Mouse (Mus musculus) retina, postnatal 1 day (tissue): ENCODE results near the gene E4f1.
A peak's percentile ranks its signal among the peaks of the same experiment; 100 is the strongest.

Source experiments
- DNase-seq: peaks from one replicate; pipeline ENCODE4 v3.0.0-alpha.2; 2012

Gene E4f1

DNA sequence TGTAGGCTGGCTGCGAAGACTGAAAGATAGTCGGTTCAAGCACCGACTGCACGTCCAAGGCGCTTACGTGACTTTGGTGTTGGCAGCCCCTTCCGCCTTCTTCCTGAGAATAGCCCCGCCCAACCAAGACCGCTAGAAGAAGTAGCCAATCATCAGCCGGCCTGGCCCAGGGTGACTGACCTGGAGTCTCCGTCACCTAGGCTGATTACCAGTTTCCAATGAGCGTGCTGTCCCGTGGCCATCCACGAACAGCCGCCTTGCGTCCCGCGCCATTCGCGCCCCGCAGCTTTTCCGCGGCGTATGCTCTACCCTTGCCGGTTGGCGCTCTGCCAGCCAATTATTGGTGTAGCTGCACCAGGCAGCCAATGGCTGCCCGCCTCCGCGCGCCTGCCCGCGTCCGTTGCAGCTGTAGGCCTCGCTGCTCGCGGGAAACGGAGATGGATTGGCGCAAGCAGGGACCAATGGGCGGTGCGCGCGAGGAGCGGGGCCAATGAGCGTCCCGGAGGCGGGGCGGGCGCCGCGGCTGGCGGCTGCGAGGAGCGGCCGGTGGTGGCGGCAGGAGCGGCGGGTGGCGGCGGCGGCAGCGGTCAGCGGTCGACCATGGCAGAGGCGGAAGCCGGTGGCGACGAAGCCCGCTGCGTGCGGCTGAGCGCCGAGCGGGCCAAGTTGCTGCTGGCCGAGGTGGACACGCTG, at the start of gene E4f1, which contains the start of gene Pgp:
TSS of gene E4f1 (minus strand) at position 404 of the 693 bp plus-strand sequence.
TSS of gene Pgp (plus strand) at position 483 of the 693 bp plus-strand sequence.
- peak; percentile 99 for DNase-seq

DNA sequence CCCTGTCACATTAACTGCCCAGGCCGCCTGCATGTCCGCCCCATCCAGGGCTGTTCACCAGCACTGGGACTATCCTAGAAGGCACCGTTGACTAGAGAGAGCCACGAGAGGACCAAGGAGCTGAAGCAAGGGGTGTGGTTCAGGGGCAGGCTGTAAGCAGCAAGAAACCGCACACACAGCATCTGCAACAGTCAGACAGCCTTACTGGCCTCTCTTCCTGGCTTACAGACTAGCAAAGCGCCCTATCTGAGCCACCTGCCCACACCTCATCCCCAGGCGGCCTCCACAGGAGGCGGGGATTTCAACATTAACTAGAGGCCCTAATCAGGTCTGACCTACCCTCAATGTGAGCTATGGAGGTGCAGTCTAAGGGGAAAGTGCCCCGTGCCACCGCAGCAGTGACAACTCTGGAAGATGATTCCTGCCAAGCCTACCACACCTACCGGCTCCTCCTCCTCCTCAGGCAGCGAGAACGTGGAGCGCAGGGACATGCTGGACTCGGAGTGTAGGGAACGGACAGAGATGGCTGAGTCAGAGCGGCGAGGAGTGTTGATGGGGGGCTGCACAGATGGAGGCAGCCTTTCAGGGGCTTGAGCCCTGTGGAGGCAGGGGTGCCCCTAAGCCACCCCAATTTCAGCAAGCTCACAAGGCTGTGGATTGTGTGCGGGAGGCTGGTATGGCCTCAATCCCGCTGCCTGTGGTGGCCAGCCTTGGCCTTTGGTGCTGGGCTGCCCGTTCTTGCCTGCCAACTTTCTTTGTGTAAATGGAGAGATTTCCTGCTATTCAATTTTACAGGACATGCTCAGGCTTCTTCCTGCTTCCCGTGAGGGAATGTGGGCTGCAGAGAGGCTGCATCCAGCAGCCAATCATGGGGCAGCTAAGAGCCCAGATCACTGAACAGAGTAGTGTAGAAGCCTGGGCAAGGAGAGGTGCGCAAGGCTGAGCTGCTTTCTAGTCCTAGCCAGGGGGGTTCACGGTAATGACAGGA, 44.5 kb upstream of the E4f1 start:
- DNase-seq = no peak

DNA sequence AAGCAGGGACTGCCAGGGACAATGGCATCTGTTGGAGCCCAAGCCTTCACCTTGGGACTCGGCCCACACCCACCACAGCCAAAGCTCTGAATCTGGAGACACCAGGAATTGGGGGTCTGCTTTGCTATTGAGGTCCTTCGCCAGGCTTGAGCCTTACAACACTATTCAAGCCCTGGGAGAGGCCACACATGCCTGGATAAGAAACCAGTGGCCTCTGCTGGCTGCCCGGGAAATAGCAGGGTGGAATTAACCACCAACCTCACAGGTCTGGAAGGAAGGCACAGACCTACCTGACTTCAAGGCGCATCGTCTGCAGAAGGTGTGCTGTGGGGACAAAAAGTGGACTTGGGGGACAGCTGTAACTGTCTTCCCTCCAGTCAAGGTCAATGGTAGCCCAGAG, 43.5 kb upstream of the E4f1 start:
- DNase-seq = peak; percentile 70

DNA sequence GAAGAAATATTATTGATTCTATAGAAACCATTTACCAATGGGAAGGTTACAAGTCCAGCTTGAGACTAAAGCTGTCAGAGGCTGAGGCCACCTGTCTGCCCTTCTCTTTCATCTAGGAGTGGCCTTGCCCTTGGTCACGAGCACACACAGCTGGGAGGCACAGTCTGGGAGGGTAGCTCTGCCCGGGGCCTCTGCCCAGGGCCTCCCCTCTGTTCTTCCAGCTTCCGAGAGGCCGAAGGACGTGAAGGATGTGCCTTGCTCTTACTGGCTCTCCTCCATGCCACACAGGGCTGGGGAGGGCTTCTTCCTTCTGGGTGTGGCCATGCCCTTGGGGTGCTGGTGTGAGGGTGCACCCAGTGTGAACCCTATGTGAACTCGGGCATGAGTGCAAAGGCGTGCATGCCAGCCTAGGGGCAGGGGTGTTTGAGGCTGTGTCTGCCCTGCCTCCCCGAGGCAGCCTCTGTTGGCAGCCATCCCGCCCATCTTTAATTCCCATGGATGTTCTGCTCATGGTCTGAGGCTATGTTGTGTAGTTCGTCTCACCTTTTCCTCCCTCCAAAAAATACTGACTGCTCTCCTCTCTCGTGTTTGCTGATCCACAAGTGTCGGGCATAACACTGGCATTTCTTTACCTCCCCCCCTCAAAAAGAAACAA, 37.8 kb upstream of the E4f1 start:
- DNase-seq = no peak

DNA sequence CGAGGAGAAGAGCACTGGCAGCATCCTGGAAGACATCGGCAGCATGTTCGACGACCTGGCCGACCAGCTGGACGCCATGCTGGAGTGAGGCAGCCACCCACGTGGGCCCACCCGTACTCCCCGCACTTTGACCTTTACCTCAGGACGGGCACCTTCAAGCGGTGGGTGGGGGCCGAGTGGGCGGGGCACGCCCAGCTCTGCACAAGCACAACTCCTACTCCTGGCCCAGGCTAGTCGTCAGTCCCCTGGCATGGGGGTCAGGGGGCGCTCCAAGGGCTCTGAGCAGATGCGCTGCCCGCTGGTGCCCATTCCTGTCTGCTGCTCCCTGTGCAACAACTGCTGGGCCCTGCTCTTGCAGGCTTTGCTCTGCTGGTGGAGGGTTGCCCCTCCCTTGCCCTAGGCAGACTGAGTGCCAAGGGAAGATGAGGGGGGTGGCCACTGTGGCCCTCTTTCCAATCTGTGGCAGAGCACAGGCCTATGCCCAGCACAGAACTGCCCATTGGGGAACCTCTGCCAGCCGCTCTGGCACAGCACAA, 37.1 kb upstream of the E4f1 start:
- no peak for DNase-seq

DNA sequence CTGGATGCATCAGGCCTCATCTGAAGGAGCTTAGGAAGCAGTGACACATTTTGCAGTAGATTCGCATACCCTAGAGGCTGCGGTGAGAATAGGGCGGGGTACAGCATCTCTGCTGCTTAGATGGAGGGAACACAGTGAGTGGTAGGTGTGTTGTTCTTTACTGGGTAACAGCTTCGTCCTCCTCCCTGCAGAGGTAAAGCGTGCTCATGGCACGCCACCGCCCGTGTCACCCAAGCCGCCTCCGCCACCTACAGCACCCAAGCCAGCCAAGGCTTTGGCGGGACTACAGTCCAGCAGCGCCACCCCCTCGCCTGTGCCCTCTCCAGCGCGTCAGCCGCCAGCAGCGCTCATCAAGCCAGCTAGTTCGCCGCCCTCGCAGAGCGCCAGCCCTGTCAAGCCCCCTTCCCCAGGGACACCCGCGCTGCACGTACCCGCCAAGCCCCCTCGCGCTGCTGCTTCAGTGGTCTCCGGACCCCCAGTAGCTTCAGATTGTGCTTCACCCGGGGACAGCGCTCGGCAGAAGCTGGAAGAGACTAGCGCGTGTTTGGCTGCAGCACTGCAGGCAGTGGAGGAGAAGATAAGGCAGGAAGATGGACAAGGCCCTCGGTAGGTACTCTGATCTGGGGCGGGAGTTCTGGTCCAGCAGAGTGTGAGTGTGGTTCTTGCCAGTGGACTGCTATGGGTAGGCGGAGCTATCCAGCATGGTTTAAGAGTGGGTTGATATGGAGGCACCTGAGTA, 36.4 kb upstream of the E4f1 start:
- DNase-seq = peak; percentile 38

DNA sequence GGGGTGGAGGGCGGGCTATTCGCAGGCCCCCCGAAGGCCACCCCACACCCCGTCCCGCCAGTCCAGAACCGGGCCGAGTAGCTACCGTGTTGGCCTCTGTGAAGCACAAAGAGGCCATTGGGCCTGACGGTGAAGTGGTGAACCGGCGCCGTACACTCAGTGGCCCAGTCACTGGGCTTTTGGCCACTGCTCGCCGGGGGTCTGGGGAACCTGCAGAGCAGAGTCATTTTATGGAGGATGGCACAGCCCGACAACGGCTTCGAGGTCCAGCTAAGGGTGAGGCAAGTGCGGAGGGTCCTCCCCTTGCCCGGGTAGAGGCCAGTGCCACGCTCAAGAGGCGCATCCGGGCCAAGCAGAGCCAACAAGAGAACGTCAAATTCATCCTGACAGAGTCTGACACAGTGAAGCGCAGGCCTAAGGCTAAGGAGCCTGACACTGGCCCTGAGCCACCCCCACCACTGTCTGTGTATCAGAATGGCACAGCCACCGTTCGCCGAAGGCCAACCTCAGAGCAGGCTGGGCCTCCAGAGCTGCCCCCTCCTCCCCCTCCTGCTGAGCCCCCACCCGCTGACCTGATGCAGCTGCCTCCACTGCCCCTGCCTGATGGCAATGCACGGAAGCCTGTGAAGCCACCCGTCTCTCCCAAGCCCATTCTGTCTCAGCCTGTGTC, 35.3 kb upstream of the E4f1 start:
- DNase-seq = peak; percentile 50

DNA sequence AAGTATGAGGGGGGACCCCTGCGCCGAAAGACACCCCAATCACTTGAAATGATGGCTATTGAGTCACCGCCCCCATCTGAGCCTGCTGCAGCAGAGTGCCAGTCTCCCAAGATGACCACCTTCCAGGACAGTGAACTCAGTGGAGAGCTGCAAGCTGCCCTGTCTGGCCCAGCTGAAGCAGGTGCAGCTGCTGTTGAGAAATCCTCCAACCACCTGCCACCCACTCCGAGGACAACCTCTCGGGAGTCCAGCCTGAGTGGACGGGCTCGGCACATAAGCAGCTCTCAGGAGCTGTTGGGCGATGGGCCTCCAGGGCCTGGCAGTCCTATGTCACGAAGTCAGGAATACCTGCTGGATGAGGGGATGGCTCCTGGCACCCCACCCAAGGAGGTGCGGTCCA, 34.0 kb upstream of the E4f1 start:
- DNase-seq = no peak

DNA sequence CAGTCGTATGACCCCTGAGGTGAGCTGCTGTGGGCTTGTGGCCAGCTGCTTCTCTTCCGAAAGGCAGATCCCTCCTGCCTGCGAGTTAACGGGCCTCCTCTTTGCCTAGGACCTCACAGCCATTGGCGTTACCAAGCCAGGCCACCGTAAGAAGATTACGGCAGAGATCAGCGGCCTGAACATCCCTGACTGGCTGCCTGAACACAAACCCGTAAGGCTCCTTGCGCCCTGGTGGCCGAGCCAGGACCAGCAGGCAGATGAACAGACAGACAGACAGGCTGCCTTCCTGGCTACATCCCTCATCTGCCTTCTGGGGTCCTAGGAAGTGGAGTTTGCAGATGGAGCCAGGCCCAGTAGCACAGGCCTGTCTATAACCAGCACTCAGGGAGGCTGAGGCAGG, 32.1 kb upstream of the E4f1 start:
- peak; percentile 64 for DNase-seq

DNA sequence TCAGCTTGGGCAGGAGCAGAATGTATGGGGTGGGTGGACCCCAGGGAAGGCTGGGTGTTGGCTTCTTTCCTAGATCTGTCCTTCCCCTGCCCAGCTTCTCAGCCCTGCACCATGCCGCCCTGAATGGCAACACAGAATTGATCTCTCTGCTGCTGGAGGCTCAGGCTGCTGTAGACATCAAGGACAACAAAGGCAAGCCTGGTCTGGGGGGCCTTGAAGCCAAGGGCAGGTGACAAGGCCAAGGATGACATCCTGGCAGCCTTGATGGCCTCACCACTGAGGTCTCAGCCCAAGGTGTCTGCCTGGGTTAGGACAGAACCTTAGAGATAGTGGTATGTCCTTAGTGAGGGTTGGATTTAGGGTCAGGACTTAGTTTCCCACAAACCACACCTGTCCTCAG, 25.9 kb upstream of the E4f1 start:
- DNase-seq = no peak

DNA sequence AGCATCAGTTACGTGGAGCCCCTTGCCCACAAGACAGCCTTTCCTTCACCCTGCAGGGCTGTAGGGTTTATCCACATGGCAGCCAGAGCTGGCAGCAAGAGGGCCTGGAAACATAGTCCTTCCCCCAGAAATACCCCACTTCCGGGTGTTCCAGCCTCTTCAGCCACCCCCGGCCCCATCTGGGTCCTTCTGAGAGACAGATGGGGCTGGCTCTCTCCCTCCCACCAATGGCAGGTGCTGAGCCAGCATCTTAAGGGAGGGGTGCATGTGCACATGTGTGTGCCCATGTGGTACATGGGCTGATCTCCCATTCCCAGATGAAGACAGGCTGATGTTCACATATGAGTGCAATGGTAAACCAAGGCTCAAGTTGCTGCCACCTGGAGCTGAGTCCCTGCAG, 25.3 kb upstream of the E4f1 start:
- DNase-seq = no peak

DNA sequence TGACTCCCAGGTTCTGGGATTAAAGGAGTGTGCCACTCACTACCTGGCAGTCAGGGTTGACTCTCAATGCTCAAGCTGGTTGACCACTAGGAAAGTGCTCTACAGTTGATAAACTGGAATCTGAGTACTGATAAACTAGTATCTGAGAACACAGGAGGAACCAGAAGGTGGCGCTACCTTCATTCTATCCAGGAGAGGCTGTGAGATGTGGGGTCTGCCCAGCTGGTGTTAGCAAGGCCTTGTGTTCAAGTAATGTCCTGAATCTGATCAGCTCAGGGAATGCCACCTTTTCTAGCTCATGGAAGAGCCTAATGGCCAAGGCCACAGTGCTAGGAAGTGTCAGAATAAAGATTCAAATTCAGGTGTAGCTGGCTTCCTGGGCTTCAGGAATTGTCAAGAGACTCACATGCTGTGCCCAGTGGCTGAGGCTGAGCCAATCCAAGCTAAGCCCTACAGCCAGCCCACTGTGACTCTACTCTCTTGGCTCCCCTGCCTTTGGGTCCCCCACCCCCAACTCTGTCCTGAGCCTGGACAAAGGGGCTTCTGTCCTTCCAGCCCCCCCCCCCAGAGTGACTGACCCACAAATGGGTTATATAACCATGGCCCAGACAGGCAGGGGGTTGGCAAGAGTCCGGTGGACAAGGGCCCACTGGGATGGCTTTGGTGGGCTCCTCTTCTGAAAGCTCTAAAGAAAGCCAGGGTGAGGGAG, 24.7 kb upstream of the E4f1 start:
- peak; percentile 79 for DNase-seq

DNA sequence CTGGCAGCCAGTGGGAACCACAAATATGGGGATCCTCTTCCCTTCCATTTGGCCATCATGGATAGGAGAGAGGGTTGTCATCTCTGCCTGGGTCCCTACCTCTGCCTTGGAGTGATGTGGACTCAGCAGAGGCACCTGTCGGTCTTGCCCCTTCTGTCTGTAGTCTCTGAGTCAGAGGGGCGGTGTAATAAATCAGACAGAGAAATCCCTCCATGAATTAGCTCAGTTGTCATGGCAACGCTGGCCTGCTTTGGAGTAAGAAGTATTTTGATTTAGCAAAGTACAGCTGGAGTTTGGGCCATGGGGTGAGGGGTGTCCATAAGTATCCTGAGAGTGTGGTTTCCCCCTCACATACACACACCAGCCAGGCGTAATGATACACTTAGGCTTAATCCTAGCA, 20.3 kb upstream of the E4f1 start:
- DNase-seq = peak; percentile 27

DNA sequence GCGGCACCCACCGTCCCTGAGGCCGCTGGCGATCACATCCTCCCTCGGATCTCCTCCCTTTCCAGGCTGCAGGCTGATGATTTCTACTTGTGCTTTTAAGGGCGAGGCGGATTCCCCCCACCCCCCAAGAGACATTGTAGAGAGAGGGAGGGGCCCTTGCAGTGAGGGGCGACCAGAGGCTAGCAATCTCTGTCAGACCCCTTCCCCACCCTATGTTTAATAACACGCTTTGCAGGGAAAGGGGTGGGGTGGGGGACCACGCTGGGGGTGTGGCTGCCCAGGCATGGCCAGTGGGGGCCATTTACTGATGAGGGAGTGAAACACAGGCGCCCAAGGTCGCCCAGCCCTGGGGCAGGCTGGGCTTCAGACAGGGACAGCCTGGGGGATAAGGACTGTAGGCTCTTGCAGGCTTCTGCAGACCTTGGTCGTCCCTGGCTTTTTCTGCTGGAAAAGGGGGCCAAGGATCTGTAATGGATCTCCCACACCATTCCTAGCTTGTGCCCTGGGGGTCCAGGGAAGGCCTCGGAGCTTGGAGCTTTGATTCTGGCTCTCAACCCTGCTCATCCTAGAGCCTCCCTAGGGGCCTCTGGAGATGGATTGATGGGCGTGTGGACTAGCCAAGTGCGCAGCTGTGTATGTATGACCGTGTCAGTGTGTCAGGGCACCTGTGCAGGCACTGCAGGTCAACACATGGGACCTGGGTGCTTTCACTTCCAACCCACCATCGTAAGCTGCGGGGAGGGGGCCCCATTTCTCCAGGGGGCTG, 19.3 kb upstream of the E4f1 start:
- DNase-seq = peak; percentile 35

DNA sequence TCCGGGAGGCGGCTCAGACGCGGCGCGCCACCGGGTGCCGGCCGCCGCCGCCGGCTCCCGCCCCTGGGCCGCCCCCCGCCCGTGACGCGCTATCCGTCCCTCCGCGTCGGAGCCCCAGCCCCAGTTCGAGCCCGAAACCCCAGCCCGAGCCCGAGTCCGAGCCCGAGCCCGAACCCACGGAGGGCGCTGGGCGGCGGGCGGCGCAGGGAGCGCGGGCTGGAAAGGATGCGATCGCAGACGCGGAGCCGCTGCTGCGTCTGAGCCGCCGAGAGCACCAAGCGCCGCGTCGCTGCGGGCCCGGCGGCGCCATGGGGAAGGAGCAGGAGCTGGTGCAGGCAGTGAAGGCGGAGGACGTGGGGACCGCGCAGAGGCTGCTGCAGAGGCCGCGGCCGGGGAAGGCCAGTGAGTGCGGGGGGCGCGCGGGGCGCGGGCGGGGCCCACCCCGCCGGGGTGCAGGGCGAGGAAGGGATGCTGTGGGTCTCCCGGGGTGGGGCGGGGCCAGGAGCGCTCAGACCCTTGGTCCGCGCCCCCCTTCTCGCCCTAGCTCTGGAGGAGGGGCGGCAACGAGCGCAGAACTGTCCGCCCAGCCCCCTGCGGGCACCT, 18.6 kb upstream of the E4f1 start:
- peak; percentile 80 for DNase-seq

DNA sequence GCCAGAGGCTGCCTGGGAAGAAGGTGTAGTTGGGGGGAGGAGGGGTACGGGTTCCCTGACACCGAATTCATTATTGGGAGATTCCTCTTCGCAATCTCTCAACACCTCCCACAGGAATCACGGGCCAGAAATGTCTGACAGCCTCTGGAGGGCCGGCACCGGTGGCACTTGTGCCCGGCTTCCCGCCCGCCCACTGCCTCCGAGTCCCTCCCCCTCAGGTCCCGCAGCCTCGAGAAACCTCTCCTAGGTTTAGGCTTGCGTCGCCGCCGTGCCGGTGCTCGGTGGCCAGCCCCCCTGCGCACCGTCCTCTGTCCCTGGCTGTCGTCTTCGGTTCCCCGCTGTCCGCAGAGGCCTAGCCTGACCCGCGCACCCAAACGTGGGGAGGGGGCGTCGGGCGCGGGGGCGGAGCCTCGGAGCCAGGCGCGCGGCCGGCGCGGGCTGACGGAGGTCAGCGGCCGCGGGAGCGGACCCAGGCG, 18.1 kb upstream of the E4f1 start, which contains the start of gene Caskin1:
TSS of gene Caskin1 (plus strand) at position 416 of the 476 bp plus-strand sequence.
- DNase-seq = peak; percentile 82

DNA sequence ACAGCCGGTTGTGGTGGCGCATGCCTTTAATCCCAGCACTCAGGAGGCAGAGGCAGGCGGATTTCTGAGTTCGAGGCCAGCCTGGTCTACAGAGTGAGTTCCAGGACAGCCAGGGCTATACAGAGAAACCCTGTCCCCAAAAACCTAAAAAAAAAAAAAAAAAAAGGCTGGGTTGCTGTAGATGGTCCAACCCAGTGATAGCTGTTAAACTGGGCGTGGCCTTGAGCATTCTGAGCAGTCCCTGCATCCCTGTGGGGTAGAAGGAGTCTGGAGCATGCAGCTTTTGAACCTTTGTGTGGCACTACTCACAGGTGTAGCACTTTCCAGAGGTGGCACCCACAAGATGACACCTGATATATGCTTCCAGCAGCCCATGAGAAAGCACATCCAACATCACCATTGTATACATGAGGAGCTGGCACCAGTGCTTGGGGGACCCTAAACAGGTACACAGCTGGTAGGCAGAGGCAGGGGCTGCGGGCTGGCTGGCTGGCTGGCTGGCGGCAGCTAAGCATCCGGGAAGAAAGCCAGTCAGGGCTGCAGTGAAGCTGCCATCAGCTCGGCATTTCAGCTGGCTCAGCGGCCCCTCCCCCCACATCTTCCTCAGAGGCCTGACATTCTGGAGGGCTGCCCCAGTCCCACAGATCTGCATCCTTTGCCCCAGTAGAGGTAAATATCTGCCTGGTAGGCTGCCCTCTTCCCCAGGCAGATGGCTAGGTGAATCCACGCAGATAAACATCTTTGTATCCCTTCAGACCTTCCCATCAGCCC, 15.2 kb upstream of the E4f1 start:
- DNase-seq = peak; percentile 23

DNA sequence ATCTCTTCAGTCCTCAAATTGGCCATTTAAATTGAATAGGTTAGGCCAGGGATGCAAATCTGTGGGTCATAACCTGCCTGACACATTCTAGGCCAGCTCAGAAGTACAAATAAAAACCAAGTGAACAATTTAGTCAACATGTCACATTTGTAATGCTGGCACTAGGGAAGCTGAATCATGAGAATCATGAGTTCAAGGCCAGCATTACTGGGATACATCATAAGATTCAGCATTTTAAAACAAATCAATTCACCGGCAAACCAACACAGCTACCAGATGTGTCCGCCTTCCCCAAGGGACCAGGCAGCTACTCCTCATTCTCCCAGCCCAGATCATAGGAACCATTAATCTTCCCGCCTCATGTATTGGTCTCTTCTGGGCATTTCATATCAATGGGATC, 13.4 kb upstream of the E4f1 start:
- no peak for DNase-seq
